Mouse (Mus musculus) C3H10T1/2 (cell line): Measurements from ENCODE around the gene Ifna15. TPM values are rescaled to one million over a fixed set of nuclear protein-coding genes. Genes with fewer than 3 reads are reported as not detected.

Source experiments
- polyA plus RNA-seq, 2 experiments: library from polyadenylated mRNA; unstranded; fragments of >200 nt; fragmentation: generic; extraction: Trizol; gene quantifications; one replicate each; pipeline ENCODE4 v1.2.1; 2012; ENCODE audit warnings: missing spikeins in 2 of 2

Ifna15 gene
- polyA plus RNA-seq, result not detected

DNA sequence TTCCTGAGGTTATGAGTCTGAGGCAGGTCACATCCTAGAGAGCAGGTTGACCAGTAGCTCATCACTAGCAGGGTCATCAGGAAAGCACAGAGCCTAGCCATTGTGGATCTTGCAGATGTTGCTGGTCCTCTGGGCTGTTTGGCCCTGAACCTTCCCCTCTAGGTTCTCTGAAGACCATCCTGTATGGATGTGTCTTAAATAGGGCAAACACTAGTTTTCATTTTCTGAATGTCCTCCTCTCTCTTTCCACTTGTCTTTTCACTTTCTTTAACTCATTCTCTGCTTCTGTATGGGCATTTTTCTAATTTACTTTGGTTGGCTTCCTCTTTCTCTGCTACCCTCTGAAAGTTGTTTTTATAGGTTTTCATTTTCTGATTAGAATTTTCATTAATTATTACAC lies at the start of gene Ifna15:
Gene Ifna15 (minus strand): TSS at position 101 of the 400 bp plus-strand sequence.

DNA sequence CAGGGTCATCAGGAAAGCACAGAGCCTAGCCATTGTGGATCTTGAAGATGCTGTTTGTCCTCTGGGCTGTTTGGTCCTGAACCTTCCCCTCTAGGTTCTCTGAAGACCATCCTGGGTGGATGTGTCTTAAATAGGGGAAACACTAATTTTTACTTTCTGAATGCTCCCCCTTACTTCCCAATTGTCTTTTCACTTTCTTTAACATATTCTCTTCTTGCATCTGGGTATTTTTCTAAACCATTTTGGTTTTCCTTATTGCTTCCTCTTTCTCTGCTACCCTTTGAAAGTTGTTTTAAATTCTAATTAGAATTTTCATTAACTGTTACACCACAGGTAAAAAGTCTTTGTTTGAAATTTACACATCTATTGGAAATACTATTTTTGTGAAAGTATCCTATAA lies 45.2 kb upstream of the Ifna15 start, which contains the start of gene Ifna12:
Gene Ifna12 (minus strand): TSS at position 101 of the 400 bp plus-strand sequence.

DNA sequence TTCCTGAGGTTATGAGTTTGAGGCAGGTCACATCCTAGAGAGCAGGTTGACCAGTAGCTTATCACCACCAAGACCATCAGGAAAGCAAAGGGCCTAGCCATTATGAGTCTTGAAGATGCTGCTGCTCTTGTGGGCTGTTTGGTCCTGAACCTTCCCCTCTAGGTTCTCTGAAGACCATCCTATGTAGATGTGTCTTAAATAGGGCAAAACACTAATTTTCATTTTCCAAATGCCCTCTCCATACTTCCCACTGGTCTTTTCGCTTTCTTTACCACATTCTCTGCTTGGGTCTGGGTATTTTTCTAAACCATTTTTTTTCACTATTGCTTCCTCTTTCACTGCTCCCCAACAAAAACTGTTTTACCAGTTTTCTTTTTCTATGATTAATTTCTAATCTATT lies 34.2 kb upstream of the Ifna15 start, which contains the start of gene Ifna9:
Gene Ifna9 (minus strand): TSS at position 101 of the 400 bp plus-strand sequence.

DNA sequence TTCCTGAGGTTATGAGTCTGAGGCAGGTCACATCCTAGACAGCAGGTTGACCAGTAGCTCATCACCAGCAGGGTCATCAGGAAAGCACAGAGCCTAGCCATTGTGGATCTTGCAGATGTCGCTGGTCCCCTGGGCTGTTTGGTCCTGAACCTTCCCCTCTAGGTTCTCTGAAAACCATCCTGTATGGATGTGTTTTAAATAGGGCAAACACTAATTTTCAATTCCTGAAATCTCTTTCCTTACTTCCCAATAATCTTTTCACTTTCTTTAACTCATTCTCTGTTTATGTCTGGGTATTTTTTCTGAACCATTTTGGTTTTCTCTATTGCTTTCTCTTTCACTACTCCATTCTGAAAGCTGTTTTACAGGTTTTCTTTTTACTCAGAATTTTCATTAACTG lies 13.7 kb upstream of the Ifna15 start, which contains the start of gene Ifna14:
Gene Ifna14 (minus strand): TSS at position 101 of the 400 bp plus-strand sequence.

DNA sequence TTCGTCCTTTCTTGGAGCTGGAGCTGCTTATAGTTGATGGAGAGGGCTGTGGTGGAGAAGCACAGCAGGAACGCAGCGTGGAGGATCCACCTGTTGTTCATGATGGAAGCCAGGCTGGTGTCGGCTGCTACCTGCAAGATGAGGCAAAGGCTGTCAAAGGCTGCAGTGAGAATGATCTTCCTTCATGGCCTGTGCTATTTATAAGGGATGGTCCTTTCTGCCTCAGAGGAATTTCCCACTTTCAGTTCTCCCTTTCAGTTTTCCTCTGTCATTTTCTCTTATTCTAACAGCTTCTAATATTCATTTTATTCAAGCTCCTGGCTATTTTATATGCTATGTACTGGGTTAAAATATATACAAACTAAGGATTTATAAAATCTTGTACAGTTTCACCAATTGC lies 35.4 kb downstream of the Ifna15 start, which contains the start of gene Ifnb1:
Gene Ifnb1 (minus strand): TSS at position 101 of the 400 bp plus-strand sequence.

Other genes starting within 250 kb of the Ifna15 start
- gene Hacd4, start 119.3 kb downstream of the Ifna15 start, polyA plus RNA-seq, result 10 to 100 TPM in 1 of 2 experiments, 1 to 10 TPM in 1; 2.9 to 11.5 TPM
- not detected for gene Ifnb1, start 35.5 kb downstream of the Ifna15 start, polyA plus RNA-seq
- not detected for gene Ifna14, start 13.6 kb upstream of the Ifna15 start, polyA plus RNA-seq
- gene Ifna9, start 34.1 kb upstream of the Ifna15 start, polyA plus RNA-seq, result not detected
- gene Ifna12, start 45.1 kb upstream of the Ifna15 start, polyA plus RNA-seq, result not detected
- not detected for gene C87499, start 76.2 kb upstream of the Ifna15 start, polyA plus RNA-seq
- not detected for gene Ifna13, start 86.2 kb upstream of the Ifna15 start, polyA plus RNA-seq
- gene Ifna16, start 118.7 kb upstream of the Ifna15 start, polyA plus RNA-seq, result not detected
- not detected for gene Ifna2, start 125.7 kb upstream of the Ifna15 start, polyA plus RNA-seq
- under 1 TPM in 1 of 2 experiments, not detected in 1; 0.05 TPM for gene Ifnab, start 133.1 kb upstream of the Ifna15 start, polyA plus RNA-seq
- 1 to 10 TPM in 1 of 2 experiments, under 1 TPM in 1; 0.08 to 1.1 TPM for gene Gm26566, start 163.6 kb upstream of the Ifna15 start, polyA plus RNA-seq
- 10 to 100 TPM in 1 of 2 experiments, 1 to 10 TPM in 1; 1.1 to 12.5 TPM for gene Klhl9, start 164.2 kb upstream of the Ifna15 start, polyA plus RNA-seq
- not detected for gene Gm13271, start 196.6 kb upstream of the Ifna15 start, polyA plus RNA-seq
- gene Gm13283, start 201.9 kb upstream of the Ifna15 start, polyA plus RNA-seq, result not detected
- 1 to 10 TPM; 1.2 to 3.1 TPM for gene Gm13290, start 215.6 kb upstream of the Ifna15 start, polyA plus RNA-seq
- gene Gm13289, start 218.7 kb upstream of the Ifna15 start, polyA plus RNA-seq, result not detected
- gene Gm13272, start 221.6 kb upstream of the Ifna15 start, polyA plus RNA-seq, result under 1 TPM; 0.21 to 0.38 TPM
- gene Ifnz, start 223.9 kb upstream of the Ifna15 start, polyA plus RNA-seq, result not detected
- gene Gm13276, start 227.5 kb upstream of the Ifna15 start, polyA plus RNA-seq, result 1 to 10 TPM in 1 of 2 experiments, under 1 TPM in 1; 0.42 to 1.7 TPM
- gene Gm13277, start 230.4 kb upstream of the Ifna15 start, polyA plus RNA-seq, result not detected
- gene Gm13278, start 233.3 kb upstream of the Ifna15 start, polyA plus RNA-seq, result not detected
- gene Gm13275, start 236.2 kb upstream of the Ifna15 start, polyA plus RNA-seq, result 1 to 10 TPM in 1 of 2 experiments, under 1 TPM in 1; 0.14 to 1.1 TPM
- gene Gm13279, start 239.2 kb upstream of the Ifna15 start, polyA plus RNA-seq, result not detected
- gene Gm13285, start 241.4 kb upstream of the Ifna15 start, polyA plus RNA-seq, result not detected
- 1 to 10 TPM in 1 of 2 experiments, under 1 TPM in 1; 0.14 to 1.1 TPM for gene Gm13287, start 245.0 kb upstream of the Ifna15 start, polyA plus RNA-seq
- gene Gm13288, start 247.3 kb upstream of the Ifna15 start, polyA plus RNA-seq, result under 1 TPM; 0.05 to 0.50 TPM